Mouse (Mus musculus): Measurements from ENCODE around the gene Rpl37a. TPM values are rescaled to one million over a fixed set of nuclear protein-coding genes. Genes with fewer than 3 reads are reported as not detected.
A peak's percentile ranks its signal among the peaks of the same experiment; 100 is the strongest.

Rpl37a gene
- total RNA-seq, 2 experiments from 2014 or later = 674 to 726 TPM

GRCm38 (mm10) chr1:72736397-72737125 lies 25.5 kb downstream of the Rpl37a start:
- DNase-seq = no peak

- peak; percentile 25 to 33 for DNase-seq
Observed at GRCm38 (mm10) chr1:72738946-72739680, 28.0 kb downstream of the Rpl37a start.

- no peak for DNase-seq
Observed at GRCm38 (mm10) chr1:72739681-72740063, 28.6 kb downstream of the Rpl37a start.

GRCm38 (mm10) chr1:72741406-72741805 lies 30.3 kb downstream of the Rpl37a start:
- no peak for DNase-seq

GRCm38 (mm10) chr1:72744816-72745506 lies 33.9 kb downstream of the Rpl37a start:
- DNase-seq = no peak

GRCm38 (mm10) chr1:72746382-72746781 lies 35.3 kb downstream of the Rpl37a start:
- DNase-seq = no peak

GRCm38 (mm10) chr1:72751371-72751781 lies 40.3 kb downstream of the Rpl37a start:
- peak; percentile 24 to 54 for DNase-seq

- DNase-seq = no peak
Observed at GRCm38 (mm10) chr1:72753211-72753610, 42.1 kb downstream of the Rpl37a start.

GRCm38 (mm10) chr1:72755227-72755626 lies 44.1 kb downstream of the Rpl37a start:
- no peak for DNase-seq

- DNase-seq = no peak
Observed at GRCm38 (mm10) chr1:72755801-72756200, 44.7 kb downstream of the Rpl37a start.

- DNase-seq = no peak
Observed at GRCm38 (mm10) chr1:72759758-72760157, 48.7 kb downstream of the Rpl37a start.

Other genes with a start within 250 kb of the Rpl37a start
- under 1 TPM in 1 of 2 experiments, not detected in 1; 0.10 TPM for gene March4, start 174.4 kb upstream of the Rpl37a start, total RNA-seq (2021)
- 10 to 100 TPM; 27.0 to 29.3 TPM for gene Smarcal1, start 128.0 kb upstream of the Rpl37a start, total RNA-seq (2021)
- not detected for gene Ankar, start 10.7 kb upstream of the Rpl37a start, total RNA-seq (2021)
- under 1 TPM; 0.37 to 0.51 TPM for gene Igfbp2, start 113.2 kb downstream of the Rpl37a start, total RNA-seq (2021)
- gene Igfbp5, start 163.6 kb downstream of the Rpl37a start, total RNA-seq (2021) = 100 to 1,000 TPM in 1 of 2 experiments, 10 to 100 TPM in 1; 80.7 to 123 TPM